Mouse (Mus musculus) CD4-positive, CD25-positive, alpha-beta regulatory T cell, adult 2 months (primary cell): ENCODE measurements around the gene Clasp2.
"Not testable (repeated sequence)": the region's sequence is repeated elsewhere in the genome, so short reads cannot be mapped to it uniquely, and the experiment has no call there.

Experiments used
- DNase-seq: peaks from one replicate; pipeline ENCODE4 v3.0.0-alpha.2; 2012; ENCODE audit warnings: low read depth, low spot score

The Clasp2 gene

DNA sequence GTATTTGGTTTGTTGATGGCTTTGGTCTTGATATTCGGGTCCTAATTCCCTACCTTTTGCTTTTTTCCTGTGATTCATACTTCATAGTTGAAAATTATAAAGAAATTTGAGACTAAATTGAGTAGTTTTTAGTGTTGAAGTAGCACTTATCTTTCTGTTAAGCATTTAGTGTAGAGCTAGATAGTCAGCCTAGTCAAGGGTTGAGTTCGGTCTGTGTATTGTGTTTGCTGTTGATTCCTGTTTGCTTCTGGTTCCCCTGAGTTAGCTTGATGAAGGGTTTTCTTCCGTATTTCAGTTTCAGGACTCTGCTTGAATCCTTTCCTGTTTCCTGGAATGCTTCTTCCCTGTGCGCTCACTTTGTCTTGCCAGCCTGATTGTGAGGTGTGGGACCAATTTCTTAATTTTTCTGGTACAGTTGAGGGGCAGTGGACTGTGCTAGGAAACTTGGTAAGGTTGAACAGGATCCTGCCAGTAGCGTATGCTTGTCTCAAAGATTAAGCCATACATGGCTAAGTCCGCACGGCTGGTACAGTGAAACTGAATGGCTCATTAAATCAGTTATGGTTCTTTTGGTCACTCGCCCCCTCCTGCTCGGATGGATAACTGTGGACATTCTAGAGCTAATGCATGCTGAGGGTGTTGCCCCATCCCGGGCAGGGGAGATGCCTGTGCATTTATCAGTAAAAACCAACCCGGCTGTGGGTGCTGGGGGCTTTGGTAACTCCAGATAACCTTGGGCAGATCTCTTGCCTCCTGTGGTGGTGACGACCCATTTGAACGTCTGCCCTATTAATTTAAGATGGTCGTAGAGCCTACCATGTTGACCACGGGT lies 14.8 kb downstream of the Clasp2 start:
- DNase-seq: no peak

DNA sequence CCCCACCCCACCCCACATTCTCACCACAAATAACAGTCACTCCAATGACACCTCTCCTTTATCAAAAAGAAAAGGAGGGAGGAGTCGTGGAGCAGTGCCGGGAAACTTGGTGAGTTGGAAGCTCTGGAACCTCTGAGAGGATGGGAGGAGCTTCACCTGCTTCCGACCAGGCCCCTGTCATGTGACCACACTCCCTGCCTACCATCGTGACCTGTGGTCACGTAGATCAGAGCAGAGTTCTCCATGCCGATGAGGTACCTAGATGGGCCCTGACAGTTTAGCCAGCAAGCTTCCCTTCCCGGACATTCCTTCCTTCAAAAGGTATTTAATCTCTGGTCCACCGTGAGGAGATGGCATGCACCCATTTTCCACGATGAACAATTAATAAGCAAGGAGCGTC lies 17.2 kb downstream of the Clasp2 start:
- DNase-seq: no peak

DNA sequence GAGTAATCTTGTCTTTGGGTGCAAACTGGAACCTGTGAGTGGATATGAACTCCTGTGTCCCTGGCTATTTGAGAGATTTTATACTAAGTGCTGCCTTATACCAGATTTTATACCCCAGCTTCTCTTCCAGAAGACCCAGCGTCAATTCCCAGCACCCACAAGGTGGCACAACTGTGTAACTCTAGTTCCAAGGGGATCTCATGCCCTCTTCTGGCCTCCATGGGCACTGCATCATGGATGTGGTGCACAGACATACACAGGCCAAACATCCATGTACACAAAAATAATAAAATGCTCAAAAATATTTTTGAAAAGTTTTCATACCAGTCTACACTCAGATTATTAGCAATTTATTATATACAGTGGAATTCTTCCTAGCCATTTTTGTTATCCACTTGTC lies 18.4 kb downstream of the Clasp2 start:
- peak; percentile 23 for DNase-seq

DNA sequence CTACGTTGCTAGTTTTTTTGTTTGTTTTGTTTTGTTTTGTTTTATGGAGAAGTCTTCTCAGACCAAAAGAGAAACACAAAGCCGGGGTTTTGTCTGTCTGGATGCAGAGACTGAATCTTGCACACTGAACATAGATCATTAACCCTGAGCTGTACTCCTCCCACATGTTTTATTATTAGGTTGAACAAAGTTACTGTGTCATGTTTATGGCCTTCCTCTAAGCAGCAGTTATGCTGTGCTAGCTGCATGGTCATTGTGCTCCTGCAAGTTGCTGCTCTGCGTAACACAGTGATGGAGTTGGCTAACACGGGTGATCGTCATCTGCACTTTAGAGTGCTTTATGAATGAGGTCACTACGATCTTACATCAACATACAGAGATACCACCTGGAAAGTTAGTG lies 21.1 kb downstream of the Clasp2 start:
- no peak for DNase-seq

DNA sequence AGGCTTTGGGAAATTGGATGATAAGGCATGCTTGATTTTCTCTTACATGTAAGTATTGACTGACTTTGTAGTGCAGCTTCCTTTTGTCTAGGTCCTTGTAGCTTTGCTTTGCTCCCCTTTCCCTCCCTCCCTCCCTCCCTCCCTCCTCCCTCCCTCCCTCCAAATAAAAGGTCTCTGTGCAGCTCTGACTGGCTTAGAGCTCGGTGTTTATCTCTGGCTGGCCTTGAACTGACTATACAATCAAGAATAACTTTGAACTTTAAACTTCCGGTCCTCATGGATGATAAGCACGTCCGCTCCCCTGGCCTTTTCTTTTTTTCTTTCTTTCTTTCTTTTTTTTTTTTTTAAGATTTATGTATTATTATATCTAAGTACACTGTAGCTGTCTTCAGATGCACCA lies 21.9 kb downstream of the Clasp2 start:
- DNase-seq: no peak

DNA sequence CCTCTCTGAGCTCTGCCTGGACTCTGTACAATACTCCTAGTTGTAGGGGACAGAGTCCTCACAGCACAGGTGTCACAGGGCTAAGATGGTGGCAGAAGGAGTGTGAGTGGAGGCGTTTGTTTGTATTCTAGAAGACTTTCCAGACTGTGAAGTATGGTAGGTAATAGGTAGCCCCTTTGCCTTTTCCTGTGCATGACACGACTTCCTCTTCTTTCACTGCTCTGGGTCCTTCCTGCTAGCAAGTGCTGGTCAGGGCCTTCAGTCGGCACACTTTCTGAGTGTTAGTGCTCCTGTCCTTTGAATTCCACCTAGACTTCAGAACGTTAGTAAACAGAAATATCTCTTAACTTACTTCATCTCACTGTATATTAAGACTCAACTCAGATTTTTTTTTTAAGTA lies 29.4 kb downstream of the Clasp2 start:
- no peak for DNase-seq

DNA sequence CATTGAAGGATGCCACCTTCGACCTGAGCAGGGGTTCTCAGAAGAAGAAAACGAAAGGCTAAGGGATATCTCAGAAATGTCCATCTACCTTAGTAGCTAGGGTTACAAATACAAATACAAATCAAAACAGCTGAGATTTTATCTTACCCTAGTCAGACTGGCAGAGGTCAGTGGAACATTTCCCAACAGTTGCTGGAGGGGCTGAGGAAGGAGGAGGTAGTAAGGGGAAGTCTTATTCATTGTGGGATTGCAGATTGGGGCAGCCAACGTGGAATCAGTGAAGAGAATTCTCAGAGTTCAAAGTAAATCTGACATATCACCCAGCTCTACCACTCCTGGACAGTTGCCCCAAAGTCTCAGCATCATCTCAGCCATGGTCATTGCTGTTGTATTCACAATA lies 39.6 kb downstream of the Clasp2 start:
- no peak for DNase-seq

DNA sequence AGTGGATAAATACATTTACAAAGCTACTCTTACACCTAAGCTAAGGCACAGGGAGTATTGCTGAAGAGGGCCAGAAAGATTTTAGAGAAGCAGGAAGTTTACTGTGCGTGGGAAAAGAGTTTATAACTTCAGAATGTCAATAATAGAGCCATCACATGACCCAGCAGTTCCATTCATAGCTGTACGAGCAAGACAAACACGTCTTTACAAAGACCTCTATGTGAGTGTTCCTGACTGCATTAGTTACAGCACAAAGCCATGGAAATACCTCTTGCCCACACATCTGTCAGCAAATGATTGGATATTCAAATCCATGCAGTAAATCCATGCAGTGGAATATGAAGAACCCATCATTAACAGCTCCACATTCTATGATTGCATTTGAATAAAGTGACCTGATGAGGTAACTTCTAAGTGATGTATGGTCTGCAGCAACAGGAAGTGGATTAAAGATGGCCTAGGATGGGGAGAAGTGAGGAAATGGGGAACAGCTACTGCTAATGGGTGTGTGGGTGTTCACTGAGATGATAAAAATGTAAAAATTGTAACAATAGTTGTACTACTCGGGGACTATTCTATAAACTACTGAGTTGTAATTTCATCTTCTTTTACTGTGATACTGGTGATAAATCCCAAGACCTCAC lies 41.2 kb downstream of the Clasp2 start:
- no peak for DNase-seq

DNA sequence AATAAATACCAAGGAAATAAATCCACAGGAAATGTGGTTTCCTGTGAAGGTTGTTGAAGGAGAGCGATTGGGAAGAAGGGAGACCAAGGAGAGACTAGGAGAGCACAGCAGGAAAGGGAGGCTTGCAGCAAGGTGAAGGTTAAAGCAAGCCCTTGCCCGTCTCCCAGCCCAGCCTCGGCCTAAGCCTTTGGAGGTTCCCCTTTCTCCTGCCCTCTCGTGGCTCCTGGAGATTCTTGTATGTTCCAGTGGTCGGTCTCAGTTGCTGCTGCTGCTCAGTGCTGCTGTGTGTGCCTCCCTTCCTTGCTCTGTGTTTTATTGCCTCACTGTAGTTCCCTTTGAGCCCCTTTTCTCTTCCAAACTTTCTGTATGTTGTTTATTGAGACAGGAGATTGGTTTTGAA lies 42.4 kb downstream of the Clasp2 start:
- no peak for DNase-seq

DNA sequence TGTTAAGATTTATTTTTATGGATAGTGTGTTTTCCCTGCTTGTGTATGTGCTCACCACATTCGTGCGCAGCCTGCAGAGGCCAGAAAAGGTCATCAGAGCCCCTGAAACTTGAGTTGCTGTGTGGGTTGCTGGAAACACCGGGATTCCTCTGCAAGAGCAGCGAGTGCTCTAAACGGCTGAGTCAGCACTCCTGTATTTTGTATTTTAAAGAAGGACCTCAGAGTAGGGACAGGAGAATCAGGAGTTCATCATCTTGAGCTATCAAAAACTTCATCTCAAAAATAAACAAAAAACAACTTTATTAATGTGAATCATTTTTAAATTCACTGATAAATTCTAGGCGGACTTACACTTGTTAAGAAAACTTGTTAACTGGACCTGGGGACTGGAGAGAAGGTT lies 48.0 kb downstream of the Clasp2 start:
- DNase-seq: not testable (repeated sequence)

DNA sequence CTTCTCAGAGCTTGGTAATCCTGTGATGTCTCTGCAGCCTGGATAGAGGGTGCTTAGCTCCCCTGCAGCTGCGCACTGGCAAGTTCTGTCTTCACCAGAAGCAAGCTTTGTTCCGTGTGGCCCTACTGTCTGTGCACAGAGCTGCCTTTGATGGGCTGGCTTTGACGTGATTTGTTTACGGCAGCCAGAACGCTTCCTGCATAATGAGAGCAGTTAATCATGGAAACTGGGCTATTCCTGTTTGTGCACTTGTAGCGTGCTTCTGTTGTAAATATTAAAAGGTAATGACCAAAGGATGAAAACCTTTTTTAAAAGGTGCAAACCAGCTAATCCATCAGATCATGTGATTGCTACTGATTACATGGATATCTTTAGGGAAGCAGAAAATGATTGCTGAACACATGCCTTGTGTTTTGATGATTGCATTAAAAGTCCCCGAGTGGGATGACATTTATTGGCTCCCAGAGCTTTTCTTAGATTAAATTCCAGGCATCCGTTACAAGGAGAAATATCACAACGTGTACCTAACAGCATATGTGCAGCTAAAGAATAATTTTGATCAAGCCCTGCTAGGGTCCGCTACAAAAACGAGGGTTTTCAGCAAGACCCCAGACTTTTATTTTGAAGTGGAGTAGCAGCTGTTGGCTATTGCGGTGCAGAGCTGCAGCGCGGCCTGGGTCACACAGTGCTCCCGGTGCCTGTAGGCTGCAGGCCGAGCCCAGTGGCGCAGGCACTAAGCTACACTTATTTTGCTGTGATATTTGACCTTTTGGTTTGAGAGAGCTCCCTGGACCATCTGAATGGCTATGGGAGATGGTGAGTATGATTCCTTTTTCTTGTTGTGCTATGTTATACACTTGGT lies 51.6 kb downstream of the Clasp2 start:
- DNase-seq: peak; percentile 66

DNA sequence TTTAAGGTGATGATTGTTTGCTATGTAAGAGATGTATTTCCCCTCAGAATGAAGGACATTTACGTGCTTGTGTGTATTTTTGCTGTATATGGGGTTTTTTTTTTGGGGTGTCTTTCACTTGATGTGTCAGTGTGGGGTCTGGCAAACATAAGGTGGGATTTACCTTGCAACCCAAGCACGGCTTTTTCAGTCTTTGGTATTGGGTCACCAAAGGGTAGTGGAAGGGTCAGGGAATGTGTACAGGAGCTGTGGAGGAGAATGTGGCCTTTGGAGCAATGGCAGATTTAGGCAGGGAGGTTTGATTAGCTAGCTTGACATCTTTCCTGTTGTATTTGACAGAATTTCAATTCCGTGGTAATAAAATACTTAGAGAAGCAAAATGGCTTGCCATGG lies 52.2 kb downstream of the Clasp2 start:
- DNase-seq: no peak

DNA sequence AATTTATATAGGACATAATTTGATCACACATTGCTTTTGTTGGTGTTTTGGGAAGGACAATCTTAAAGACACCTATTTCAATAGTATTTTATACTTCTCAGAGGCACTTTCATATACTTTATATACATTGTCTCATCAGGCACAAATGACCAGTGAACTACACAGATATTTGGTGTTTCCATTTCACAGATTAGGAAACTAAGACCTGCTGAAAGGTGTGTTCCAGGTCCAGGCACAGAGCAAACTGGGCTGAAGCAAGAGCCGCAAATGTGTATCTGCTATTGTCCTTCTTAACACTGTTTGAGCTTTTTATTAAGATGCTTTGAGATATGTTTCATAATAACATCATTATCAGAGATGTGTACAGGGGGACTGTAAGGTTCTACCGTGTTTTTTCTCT lies 52.7 kb downstream of the Clasp2 start:
- DNase-seq: no peak

DNA sequence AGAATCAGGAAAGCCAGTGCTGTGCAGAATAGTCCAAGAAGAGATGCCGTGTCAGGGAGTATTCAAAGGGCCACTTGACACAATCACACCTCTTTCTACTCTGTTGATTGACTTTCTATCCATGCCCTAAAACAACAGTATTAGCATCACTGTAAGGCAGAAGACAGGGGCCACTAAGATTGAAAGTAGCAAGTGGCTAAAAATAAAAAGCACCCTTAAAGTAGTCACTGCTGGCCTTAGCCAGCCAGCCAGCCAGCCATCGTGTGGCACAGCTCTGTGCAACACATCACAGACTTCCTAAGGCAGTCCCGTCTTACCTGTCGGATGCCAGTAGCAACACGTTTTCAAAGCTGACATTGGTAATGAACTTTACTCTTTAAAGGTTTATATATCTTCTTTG lies 55.9 kb downstream of the Clasp2 start:
- DNase-seq: no peak

DNA sequence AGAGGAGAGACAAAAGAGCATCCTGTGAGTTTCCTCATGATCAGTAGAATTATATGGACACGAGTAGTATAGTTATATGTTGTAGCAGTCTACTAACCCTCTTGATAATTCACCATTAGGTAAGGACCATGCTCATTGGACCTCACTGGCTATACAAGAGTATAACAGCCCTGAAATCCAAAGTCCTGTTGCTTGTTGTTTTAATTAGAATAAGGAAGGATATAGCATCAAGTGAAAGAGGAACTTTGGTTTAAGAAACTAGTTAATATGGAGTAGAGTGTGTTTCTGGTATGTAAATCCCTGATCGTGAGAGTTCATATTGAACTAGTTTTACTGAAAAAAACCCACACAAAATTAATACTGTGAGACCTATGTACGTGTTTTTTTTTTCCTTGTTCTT lies 59.4 kb downstream of the Clasp2 start:
- no peak for DNase-seq

DNA sequence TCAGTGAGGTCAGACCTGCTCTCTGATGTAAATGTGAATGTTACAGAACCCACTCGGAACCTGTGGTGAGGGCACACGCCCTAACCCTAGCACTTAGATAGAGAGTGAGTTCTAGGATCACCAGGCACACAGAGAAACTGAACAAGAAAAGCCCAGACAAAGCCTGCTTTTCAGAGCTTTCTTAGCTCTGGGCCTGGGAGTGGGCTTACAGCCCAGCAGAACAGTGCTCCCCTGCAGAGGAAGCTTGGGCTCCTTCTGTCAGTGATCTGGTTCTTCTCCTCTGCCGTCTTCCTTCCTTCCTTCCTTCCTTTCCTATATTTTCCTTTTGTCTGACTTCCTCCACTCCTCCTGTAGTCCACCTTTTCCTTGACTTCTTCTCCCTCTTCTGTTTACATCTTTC lies 61.5 kb downstream of the Clasp2 start:
- no peak for DNase-seq

DNA sequence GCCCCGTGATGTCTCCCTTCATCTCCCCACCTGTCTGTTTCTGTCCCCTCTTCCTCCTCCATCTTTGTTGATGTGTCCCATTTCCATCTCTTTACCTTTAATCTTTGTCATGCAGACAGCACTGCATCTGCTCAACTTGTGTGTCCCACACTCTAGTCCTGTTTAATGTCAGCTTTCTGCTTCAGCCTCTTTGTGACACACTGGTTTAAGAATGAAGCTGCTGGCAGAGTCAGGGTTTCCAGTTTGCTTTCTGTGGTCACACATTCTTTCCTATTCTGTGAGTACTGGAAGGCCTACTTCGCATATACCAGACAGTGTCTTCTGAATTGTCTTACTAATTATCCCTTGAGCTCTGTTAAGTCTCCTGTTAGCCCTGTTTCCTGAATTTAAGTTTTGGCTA lies 62.5 kb downstream of the Clasp2 start:
- DNase-seq: no peak

DNA sequence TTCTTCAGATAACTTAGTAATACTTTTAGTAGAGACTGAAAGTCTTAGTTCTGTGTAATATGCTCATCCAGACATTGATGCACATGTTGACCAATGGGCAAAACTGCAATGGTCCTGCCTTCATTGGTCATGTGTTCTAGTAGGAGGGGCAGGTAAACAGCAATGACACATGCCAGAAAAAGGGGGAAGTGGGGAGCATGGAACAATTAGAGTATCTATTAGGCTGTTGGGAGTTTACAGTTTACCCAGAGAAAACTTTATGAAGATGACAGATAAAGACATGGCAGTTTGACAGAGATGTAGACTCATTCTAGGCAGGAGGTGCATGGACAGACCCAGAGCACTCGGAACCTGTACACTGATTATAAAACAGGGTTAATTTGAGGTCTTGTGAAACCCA lies 64.1 kb downstream of the Clasp2 start:
- no peak for DNase-seq

DNA sequence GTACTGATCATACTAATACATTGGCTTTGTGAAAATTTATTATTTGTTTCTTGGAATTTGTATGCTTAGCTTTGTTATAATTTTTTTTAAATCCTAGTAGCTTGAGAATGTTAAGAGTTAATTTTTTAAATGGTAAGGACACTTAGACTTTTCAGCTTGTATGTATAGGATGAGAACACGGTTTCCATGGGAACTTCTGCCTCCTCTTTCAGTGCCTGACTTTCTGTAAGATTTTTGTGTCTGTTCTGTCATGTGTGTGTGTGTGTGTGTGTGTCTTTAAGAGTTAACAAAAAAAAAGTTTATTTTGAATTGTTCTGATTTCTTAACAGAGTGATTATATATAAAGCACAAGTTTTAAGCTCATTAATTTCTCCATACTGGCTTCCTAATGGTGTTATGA lies 70.1 kb downstream of the Clasp2 start:
- no peak for DNase-seq

DNA sequence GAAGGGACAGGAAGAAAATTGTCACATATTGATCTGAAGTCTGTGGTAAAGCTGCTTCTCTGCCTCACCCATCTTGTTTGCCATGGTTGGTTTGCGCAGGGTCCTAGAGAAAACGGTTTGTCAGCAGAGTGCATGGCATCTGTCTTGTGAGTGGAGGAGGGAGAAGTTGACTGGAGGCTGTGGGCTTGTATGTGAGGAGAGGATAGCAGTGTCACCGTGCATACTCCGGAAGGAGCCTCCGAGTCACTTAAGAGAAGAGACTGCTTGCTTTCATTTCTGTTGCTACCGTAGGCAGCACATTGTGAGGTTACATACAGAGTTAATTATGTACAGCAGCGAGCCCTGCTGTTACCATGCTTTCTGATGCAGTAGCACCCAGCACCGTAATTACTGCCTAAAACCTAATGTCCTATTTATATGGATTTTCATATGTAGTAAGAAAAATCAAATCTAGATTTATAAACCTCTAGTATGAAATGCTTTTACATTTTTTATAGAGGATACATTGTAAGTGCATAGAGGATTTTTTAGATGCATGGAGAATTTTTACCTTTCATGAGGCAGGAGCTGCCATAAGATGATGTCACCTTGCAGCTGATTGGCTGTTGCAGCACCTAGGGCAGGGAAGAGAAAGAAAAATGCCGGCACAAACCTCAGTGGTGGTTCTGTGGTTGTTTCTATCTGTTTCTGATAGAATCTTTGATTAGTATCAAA lies 70.8 kb downstream of the Clasp2 start:
- peak; percentile 70 for DNase-seq

DNA sequence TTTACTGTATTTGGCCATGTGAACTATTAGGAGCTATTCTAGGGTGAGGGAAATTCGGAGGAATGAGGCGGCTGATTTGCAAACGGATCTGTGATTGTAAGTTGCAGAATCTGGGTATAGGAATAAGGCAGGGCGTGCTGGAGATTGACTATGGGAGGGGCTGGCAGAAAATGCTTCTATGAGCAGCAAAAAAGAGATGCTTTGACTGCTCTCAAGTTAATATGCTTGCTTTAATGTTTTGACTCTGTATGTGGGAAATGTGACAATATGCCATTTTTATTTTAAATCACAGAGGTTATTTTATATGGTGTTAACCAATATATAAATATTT lies 71.4 kb downstream of the Clasp2 start:
- no peak for DNase-seq

DNA sequence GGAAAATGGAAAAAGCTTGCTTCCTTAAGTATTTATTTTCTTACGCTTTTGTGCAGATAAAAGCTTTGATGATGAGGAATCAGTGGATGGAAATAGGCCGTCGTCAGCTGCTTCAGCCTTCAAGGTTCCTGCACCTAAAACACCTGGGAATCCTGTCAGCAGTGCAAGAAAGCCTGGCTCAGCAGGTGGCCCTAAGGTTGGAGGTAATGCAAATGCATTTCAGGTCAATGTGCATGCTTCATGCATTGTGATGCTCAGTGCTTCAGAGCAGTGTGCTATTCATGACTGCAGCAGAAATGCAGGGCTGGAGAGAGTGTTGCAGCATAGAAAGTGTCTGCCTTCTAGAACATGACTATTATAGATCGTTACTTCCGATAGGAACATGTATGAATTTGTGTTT lies 71.8 kb downstream of the Clasp2 start:
- DNase-seq: no peak
